Mouse (Mus musculus) monocyte, adult 5-6 weeks (primary cell): Measurements from ENCODE around the gene Ipo7. TPM values are rescaled to one million over a fixed set of nuclear protein-coding genes. Genes with fewer than 3 reads are reported as not detected.

Experiments
- ATAC-seq: fragments of 153-309, 156-312 bp; replicated peaks from 2 replicates; pipeline ENCODE4 v1.8.0; 2017; ENCODE audit warnings: mild to moderate bottlenecking; ENCODE audit not compliant: low TSS enrichment, insufficient number of reproducible peaks, severe bottlenecking, poor library complexity, low FRiP score
- total RNA-seq: library from RNA; stranded (forward); fragments of 200-1000, 200-491, 200-594 nt; gene quantifications from 3 replicates; pipeline ENCODE4 v1.2.3, GENCODE M21; 2017

Ipo7 gene
- total RNA-seq, 1 experiment from 2014 or later = 130 TPM

DNA sequence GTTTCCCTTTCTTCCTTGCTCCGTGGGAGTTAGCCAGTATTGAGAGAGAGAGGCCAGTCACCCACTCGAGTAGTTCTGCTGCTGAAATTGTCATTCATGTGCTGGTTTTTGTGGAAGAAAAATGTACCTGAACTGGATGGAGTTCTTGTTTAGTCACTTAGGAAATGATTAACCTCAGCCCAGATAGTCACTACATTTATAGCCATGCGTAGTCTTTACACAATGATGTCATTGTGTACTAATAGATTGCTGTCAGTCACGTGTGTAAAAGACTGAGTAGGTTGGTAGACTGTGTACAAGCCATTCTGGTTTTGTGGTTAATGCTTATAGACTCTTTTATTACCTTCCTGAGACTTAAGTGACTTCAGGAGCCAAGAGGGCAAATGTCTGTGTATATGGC lies 69.8 kb downstream of the Ipo7 start:
- ATAC-seq = no peak

DNA sequence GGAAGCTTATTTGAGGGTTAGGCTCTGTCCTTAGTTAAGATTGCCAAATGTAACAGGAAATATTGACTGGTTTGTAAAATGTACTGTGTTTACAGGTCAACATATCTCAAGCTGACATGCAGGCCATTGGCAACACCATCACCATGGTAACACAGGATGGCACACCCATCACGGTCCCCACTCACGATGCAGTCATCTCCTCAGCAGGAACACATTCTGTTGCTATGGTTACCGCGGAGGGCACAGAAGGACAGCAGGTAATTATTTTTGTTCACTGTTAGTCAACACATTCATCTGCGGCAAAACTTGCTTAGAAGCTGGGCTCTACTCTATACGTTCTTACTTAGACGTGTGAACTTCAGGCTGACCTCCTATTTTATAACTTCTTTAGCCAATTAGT lies 73.6 kb downstream of the Ipo7 start:
- no peak for ATAC-seq

DNA sequence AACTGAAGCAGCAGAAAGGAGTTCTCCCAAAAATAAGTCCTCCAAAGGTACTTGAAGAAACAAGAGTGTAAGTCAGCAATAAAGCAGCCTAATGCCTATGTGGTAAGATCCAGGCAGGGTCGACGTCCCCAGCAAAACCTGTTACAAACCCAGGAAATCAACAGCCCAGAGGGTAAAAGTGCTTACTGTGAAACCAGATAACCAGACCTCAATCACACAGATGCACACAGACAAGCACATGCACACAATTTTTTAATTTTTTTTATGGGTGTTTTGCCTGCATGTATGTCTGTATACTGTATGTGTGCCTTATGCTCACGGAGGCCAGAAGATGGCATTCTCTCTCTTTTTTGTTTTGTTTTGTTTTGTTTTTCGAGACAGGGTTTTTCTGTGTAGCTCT lies 78.3 kb downstream of the Ipo7 start:
- no peak for ATAC-seq

DNA sequence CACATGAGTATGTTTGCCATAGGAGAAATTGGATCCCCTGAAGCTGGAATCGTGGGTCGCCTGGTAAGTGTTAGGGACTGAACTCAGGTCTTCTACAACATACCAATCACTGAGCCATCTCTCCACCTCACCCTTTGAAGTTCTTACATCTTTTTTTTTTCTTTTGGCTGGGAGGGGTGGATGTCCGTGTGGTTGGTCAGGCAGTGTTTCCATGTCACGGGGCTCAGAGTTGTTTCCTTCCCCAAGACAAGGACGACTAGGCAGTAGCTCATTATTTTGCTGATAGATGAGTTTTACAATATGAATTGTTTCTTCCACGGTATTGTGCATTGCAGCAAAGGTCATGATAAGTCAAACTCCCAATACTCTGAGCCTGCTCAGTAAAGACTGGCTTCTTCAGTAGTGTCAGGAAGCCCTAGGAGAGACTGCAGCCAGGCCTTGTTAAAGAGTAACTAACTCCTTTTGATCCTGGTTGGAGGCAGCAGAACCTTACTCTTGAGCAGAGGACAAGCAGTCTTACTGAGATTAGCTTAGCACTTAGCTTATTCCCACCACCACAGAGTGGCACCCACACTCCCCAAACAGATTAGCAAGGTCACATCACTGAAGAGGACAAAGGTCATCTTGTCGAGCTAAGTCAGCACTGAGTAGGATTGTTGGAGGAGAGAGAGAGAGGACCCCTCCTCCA lies 79.2 kb downstream of the Ipo7 start:
- no peak for ATAC-seq

DNA sequence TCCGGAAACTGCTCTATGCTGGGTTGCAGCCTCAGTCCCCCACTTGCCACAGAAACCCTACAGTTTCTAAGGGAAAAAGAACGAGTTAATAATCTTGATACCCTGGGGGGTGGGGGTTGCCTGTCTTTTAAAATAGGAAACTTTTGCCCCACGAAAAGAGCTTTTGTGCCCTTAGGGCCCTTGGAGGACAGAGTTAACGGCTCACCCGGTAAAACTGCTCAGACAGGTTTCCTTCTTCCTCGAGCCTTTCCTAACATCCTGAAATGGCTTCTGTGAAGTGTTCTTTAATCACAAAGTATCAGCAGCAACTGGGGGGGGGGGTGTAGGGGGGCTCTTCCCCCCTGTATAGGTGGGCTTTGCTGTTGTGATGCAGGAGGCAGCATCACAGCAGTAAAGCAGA lies 82.8 kb downstream of the Ipo7 start:
- ATAC-seq = no peak

DNA sequence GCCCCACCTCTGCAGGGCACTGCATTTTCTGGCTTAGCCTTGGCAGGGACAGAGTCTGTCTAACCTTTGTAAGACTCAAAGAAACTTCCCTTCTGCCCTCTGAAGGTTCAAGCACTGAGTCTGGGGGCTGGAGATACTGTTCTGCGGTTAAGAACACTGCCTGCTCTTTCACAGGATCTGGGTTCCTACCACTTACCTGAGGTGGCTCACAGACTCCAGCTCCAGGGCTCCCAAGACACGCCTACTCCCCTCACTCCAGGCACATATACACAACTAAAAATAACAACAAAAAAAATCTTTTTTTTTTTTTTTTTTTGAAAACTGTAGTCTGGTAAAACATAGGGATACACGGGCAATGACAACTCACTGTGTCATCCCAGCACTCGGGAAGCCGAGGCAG lies 83.2 kb downstream of the Ipo7 start:
- ATAC-seq = no peak

DNA sequence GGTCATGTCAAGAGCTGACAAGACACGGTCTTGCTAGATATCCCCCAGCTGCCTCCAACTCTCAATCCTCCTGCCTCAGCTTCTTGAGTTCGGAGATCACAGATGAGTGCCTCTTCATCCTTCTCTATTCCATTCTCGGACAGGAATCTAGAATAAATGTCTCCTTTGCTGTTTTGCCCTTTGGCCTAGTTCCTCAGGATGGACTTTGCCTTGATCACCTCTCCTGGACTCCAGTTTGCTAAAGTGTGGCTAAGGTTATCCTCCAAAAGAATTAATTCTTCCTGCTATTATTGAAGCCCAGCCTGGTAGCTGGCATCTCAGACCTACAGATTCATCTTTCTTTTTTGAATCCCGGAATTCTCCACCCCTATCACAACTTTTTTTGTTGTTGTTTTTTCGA lies 87.0 kb downstream of the Ipo7 start:
- no peak for ATAC-seq

Other genes with a start within 250 kb of the Ipo7 start
- not detected in 3 replicates for gene Nrip3, start 236.2 kb upstream of the Ipo7 start, total RNA-seq
- gene Scube2, start 152.6 kb upstream of the Ipo7 start, total RNA-seq = not detected in 3 replicates
- gene Dennd5a, start 57.8 kb upstream of the Ipo7 start, total RNA-seq = 139 to 184 TPM (median 162 TPM) in 3 replicates
- 27.4 to 52.0 TPM (median 38.2 TPM) in 3 replicates for gene Tmem41b, start 31.3 kb upstream of the Ipo7 start, total RNA-seq
- 27.5 to 63.8 TPM (median 40.2 TPM) in 3 replicates for gene Zfp143, start 42.9 kb downstream of the Ipo7 start, total RNA-seq
- gene Wee1, start 103.8 kb downstream of the Ipo7 start, total RNA-seq = 1.2 to 2.8 TPM (median 2.2 TPM) in 3 replicates
- 76.0 to 118 TPM (median 83.2 TPM) in 3 replicates for gene Swap70, start 203.4 kb downstream of the Ipo7 start, total RNA-seq